Mouse (Mus musculus): Measurements from ENCODE around the gene Kcnb1.

DNA sequence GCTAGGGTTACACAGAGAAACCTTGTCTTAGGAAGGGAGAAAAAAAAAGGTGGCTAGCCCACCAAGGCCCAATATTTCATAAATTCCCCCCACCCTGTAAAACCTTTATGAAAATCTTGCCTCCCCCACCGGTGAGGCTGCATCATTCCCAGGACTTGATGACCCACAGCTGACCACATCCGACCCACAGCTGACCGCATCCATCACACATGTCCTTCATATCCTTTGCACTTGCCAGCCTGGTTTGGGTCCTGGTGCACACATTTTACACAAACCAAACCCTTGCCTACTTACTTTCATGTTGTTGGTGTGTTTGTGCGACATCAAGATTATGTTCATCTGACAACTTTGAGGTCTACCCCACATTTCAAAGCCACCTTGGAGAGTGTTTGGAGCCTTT, 46.2 kb upstream of the Kcnb1 start:
- TF ChIP-seq CTCF (IDR thresholded peaks at IDR 0.05; ENCODE audit: low read depth) (no peak), EP300 (optimal IDR thresholded peaks at IDR 0.05) (no peak)

Measured in stomach, postnatal 0 days (tissue).